Mouse (Mus musculus) intestine, postnatal 0 days (tissue): ENCODE results near the gene Vps35l. TPM values are rescaled to one million over a fixed set of nuclear protein-coding genes. Genes with fewer than 3 reads are reported as not detected.
A peak's percentile ranks its signal among the peaks of the same experiment; 100 is the strongest.

Experiments
- ATAC-seq: fragments of 200-750 bp; cut with Nextera tagmentation; 2 replicates; pipeline ENCODE4 v1.8.0; 2017; ENCODE audit warnings: mild to moderate bottlenecking, moderate TSS enrichment, moderate library complexity
- H3K27ac ChIP-seq: fragments of 300-500 bp; sonication (generic); 2 replicates; pipeline ENCODE4 v1.5.1; 2014; ENCODE audit warnings: mild to moderate bottlenecking, low read depth, low read length, moderate library complexity
- H3K27me3 ChIP-seq: fragments of 300-500 bp; sonication (generic); replicated peaks from 2 replicates; pipeline ENCODE4 v1.6.1; 2014; ENCODE audit warnings: low read length, mixed read lengths; ENCODE audit not compliant: control insufficient read depth, insufficient read depth
- H3K36me3 ChIP-seq: fragments of 300-500 bp; sonication (generic); 2 replicates; pipeline ENCODE4 v1.6.1; 2014; ENCODE audit warnings: mild to moderate bottlenecking, moderate library complexity; ENCODE audit not compliant: control insufficient read depth, insufficient read depth
- H3K4me1 ChIP-seq: fragments of 300-500 bp; sonication (generic); replicated peaks from 2 replicates; pipeline ENCODE4 v1.6.1; 2014; ENCODE audit warnings: antibody characterized with exemption, low read length, mixed read lengths; ENCODE audit not compliant: control insufficient read depth, insufficient read depth
- H3K4me2 ChIP-seq: fragments of 300-500 bp; sonication (generic); replicated peaks from 2 replicates; pipeline ENCODE4 v1.6.1; 2014; ENCODE audit warnings: low read depth, mild to moderate bottlenecking, moderate library complexity
- H3K4me3 ChIP-seq: fragments of 300-500 bp; sonication (generic); 2 replicates; pipeline ENCODE4 v1.5.1; 2014; ENCODE audit warnings: low read depth, low read length
- H3K9ac ChIP-seq: fragments of 300-500 bp; sonication (generic); 2 replicates; pipeline ENCODE4 v1.6.1; 2014; ENCODE audit warnings: mild to moderate bottlenecking, low read depth, low read length
- H3K9me3 ChIP-seq: fragments of 300-500 bp; sonication (generic); 2 replicates; pipeline ENCODE4 v1.6.1; 2016; ENCODE audit warnings: mixed run types; ENCODE audit not compliant: control insufficient read depth
- CTCF ChIP-seq: sonication (generic); IDR thresholded peaks from 2 replicates; pipeline ENCODE4 v1.5.1; 2016; ENCODE audit warnings: low read depth, mild to moderate bottlenecking, control low read depth, antibody characterized with exemption, moderate library complexity
- WGBS: fragments of 180-500 bp; shearing (Covaris S2); extraction: QIAGEN DNeasy Blood & Tissue Kit; methylation state at CpG from one replicate; pipeline ENCODE4 v1.1.7; 2014; 5-methylcytosine and 5-hydroxymethylcytosine counted together
- polyA plus RNA-seq: library from polyadenylated mRNA; unstranded; fragments of >200 nt; fragmentation: Nextera tagmentation; extraction: Ambion mirVana; gene quantifications from 2 replicates; pipeline ENCODE4 v1.2.1, GENCODE M21; 2015

The Vps35l gene
- polyA plus RNA-seq, 1 experiment from 2014 or later, result 57.8 TPM

- H3K4me2 ChIP-seq, result peak overlapping the region; percentile 17; the same call in 1 of the 2 replicates
- WGBS, result 59% methylated on average over 13 of the region's 13 CpGs
- no peak for ATAC-seq
- no peaks in the 10 kb centered on the region for H3K4me1 ChIP-seq
- TF ChIP-seq CTCF, result no peak
- H3K36me3 ChIP-seq, result peaks cover 44% of the 10 kb centered on the region
- no peaks in the 10 kb centered on the region for H3K27me3 ChIP-seq
- no peak overlapping the region for H3K9ac ChIP-seq
- no peak overlapping the region for H3K4me3 ChIP-seq
- no peak overlapping the region for H3K27ac ChIP-seq
- no peaks in the 10 kb centered on the region for H3K9me3 ChIP-seq
Measured at GRCm38 (mm10) chr7:118728846-118729587, 11.0 kb upstream of the Vps35l start.

GRCm38 (mm10) chr7:118731781-118732180, 8.2 kb upstream of the Vps35l start:
- Histone ChIP-seq H3K36me3 (peaks cover 43% of the 10 kb centered on the region), H3K4me2 (no peak overlapping the region), H3K4me1 (no peaks in the 10 kb centered on the region), H3K9ac (no peak overlapping the region), H3K27me3 (no peaks in the 10 kb centered on the region), H3K4me3 (no peak overlapping the region), H3K9me3 (no peaks in the 10 kb centered on the region), H3K27ac (peak overlapping the region; percentile 2; the same call in 1 of the 2 replicates)
- WGBS, result 88% methylated on average over 3 of the region's 3 CpGs
- TF ChIP-seq CTCF, result no peak
- no peak for ATAC-seq

GRCm38 (mm10) chr7:118733225-118733624, 6.8 kb upstream of the Vps35l start:
- Histone ChIP-seq H3K4me3 (no peak overlapping the region), H3K27me3 (no peaks in the 10 kb centered on the region), H3K27ac (no peak overlapping the region), H3K4me2 (no peak overlapping the region), H3K9ac (no peak overlapping the region), H3K4me1 (no peaks in the 10 kb centered on the region), H3K9me3 (no peaks in the 10 kb centered on the region), H3K36me3 (peaks cover 29% of the 10 kb centered on the region)
- WGBS, result 94% methylated on average over 13 of the region's 13 CpGs
- no peak for TF ChIP-seq CTCF
- ATAC-seq, result no peak

GRCm38 (mm10) chr7:118738730-118739129, 1.3 kb upstream of the Vps35l start:
- no peak overlapping the region for H3K9ac ChIP-seq
- ATAC-seq, result no peak
- no peak overlapping the region for H3K27ac ChIP-seq
- no peak overlapping the region for H3K4me3 ChIP-seq
- H3K27me3 ChIP-seq, result no peaks in the 10 kb centered on the region
- WGBS, result 89% methylated on average over 1 of the region's 1 CpGs
- H3K4me1 ChIP-seq, result 0 out of 2 replicates have a peak, but pooled peaks cover 12% of the 10 kb centered on the region
- peak; percentile 39 for TF ChIP-seq CTCF
- no peaks in the 10 kb centered on the region for H3K9me3 ChIP-seq
- H3K36me3 ChIP-seq, result peaks cover 16% of the 10 kb centered on the region; the same call in 1 of the 2 replicates
- H3K4me2 ChIP-seq, result no peak overlapping the region

GRCm38 (mm10) chr7:118740532-118741338, 709 bp downstream of the Vps35l start:
- no peaks in the 10 kb centered on the region for H3K27me3 ChIP-seq
- H3K27ac ChIP-seq, result peak overlapping the region; percentile 29; the same call in 1 of the 2 replicates
- H3K36me3 ChIP-seq, result peaks cover 22% of the 10 kb centered on the region
- peak overlapping the region; percentile 73 for H3K4me3 ChIP-seq
- 0 out of 2 replicates have a peak, but pooled peaks cover 12% of the 10 kb centered on the region for H3K4me1 ChIP-seq
- H3K4me2 ChIP-seq, result peak overlapping the region; percentile 74
- peak; percentile 96 for ATAC-seq
- H3K9ac ChIP-seq, result peak overlapping the region; percentile 50
- no peak for TF ChIP-seq CTCF
- H3K9me3 ChIP-seq, result no peaks in the 10 kb centered on the region
- WGBS, result 3% methylated on average over 41 of the region's 41 CpGs

- Histone ChIP-seq H3K4me3 (no peak overlapping the region), H3K4me1 (0 out of 2 replicates have a peak, but pooled peaks cover 12% of the 10 kb centered on the region), H3K36me3 (peaks cover 34% of the 10 kb centered on the region), H3K9ac (no peak overlapping the region), H3K4me2 (peak overlapping the region; percentile 74; the same call in 1 of the 2 replicates), H3K9me3 (no peaks in the 10 kb centered on the region), H3K27ac (no peak overlapping the region), H3K27me3 (no peaks in the 10 kb centered on the region)
- WGBS, result 74% methylated on average over 6 of the region's 6 CpGs
- no peak for TF ChIP-seq CTCF
- no peak for ATAC-seq
Measured at GRCm38 (mm10) chr7:118742278-118742677, 2.3 kb downstream of the Vps35l start.
